Mouse (Mus musculus) hindbrain, embryonic 14.5 days (tissue): ENCODE data around the gene Apbb2. TPM values are rescaled to one million over a fixed set of nuclear protein-coding genes. Genes with fewer than 3 reads are reported as not detected.

Experiments
- ATAC-seq: fragments of 200-750 bp; cut with Nextera tagmentation; 2 replicates; pipeline ENCODE4 v1.8.0; 2017; ENCODE audit warnings: moderate number of reproducible peaks, mild to moderate bottlenecking, moderate TSS enrichment, moderate library complexity; ENCODE audit not compliant: low FRiP score
- DNase-seq: peaks from one replicate; pipeline ENCODE4 v3.0.0-alpha.2; 2015; ENCODE audit warnings: low spot score
- H3K27ac ChIP-seq: fragments of 300-500 bp; sonication (generic); 2 replicates; pipeline ENCODE4 v1.5.1; 2014; ENCODE audit warnings: mild to moderate bottlenecking, moderate library complexity
- H3K27me3 ChIP-seq: fragments of 300-500 bp; sonication (generic); 2 replicates; pipeline ENCODE4 v1.6.1; 2014; ENCODE audit warnings: mild to moderate bottlenecking, low read length, mixed read lengths; ENCODE audit not compliant: control insufficient read depth, insufficient read depth
- H3K36me3 ChIP-seq: fragments of 300-500 bp; sonication (generic); replicated peaks from 2 replicates; pipeline ENCODE4 v1.6.1; 2014; ENCODE audit not compliant: control insufficient read depth, insufficient read depth
- H3K4me1 ChIP-seq: fragments of 300-500 bp; sonication (generic); replicated peaks from 2 replicates; pipeline ENCODE4 v1.6.1; 2014; ENCODE audit warnings: antibody characterized with exemption, low read length, mixed read lengths; ENCODE audit not compliant: control insufficient read depth, insufficient read depth
- H3K4me2 ChIP-seq: fragments of 300-500 bp; sonication (generic); replicated peaks from 2 replicates; pipeline ENCODE4 v1.6.1; 2014; ENCODE audit warnings: mild to moderate bottlenecking, moderate library complexity
- H3K4me3 ChIP-seq: fragments of 300-500 bp; sonication (generic); replicated peaks from 2 replicates; pipeline ENCODE4 v1.5.1; 2014; ENCODE audit warnings: mild to moderate bottlenecking, low read length
- H3K9ac ChIP-seq: fragments of 300-500 bp; sonication (generic); 2 replicates; pipeline ENCODE4 v1.6.1; 2014
- H3K9me3 ChIP-seq: fragments of 300-500 bp; sonication (generic); 2 replicates; pipeline ENCODE4 v1.6.1; 2016; ENCODE audit warnings: low read length; ENCODE audit not compliant: control insufficient read depth
- WGBS: fragments of 180-500 bp; shearing (Covaris S2); extraction: QIAGEN DNeasy Blood & Tissue Kit; methylation state at CpG from one replicate; pipeline ENCODE4 v1.1.7; 2014; 5-methylcytosine and 5-hydroxymethylcytosine counted together
- polyA plus RNA-seq: library from polyadenylated mRNA; unstranded; fragments of >200 nt; fragmentation: Nextera tagmentation; extraction: Ambion mirVana; gene quantifications from 2 replicates; pipeline ENCODE4 v1.2.1, GENCODE M21; 2014

The Apbb2 gene
- polyA plus RNA-seq, 1 experiment from 2014 or later, result 113 TPM

- H3K9me3 ChIP-seq, result no peaks in the 10 kb centered on the region
- DNase-seq (no peak), ATAC-seq (peak; percentile 55; the same call in 1 of the 2 replicates)
- no peak overlapping the region for H3K27ac ChIP-seq
- no peak overlapping the region for H3K4me2 ChIP-seq
- H3K4me3 ChIP-seq, result no peak overlapping the region
- H3K4me1 ChIP-seq, result peaks cover 8% of the 10 kb centered on the region; the same call in 1 of the 2 replicates
- no peaks in the 10 kb centered on the region for H3K36me3 ChIP-seq
- WGBS, result 56% methylated on average over 9 of the region's 9 CpGs
- no peaks in the 10 kb centered on the region for H3K27me3 ChIP-seq
- no peak overlapping the region for H3K9ac ChIP-seq
Measured at GRCm38 (mm10) chr5:66569141-66569801, 49.3 kb downstream of the Apbb2 start.

GRCm38 (mm10) chr5:66568002-66568401 is 50.6 kb downstream of the Apbb2 start:
- H3K4me1 ChIP-seq, result peaks cover 8% of the 10 kb centered on the region; the same call in 1 of the 2 replicates
- H3K4me3 ChIP-seq, result no peak overlapping the region
- H3K27ac ChIP-seq, result no peak overlapping the region
- H3K27me3 ChIP-seq, result no peaks in the 10 kb centered on the region
- H3K9ac ChIP-seq, result no peak overlapping the region
- H3K9me3 ChIP-seq, result no peaks in the 10 kb centered on the region
- no peaks in the 10 kb centered on the region for H3K36me3 ChIP-seq
- WGBS, result 65% methylated on average over 5 of the region's 5 CpGs
- ATAC-seq (no peak), DNase-seq (no peak)
- H3K4me2 ChIP-seq, result no peak overlapping the region

GRCm38 (mm10) chr5:66567424-66567823 is 51.2 kb downstream of the Apbb2 start:
- no peaks in the 10 kb centered on the region for H3K36me3 ChIP-seq
- H3K9me3 ChIP-seq, result no peaks in the 10 kb centered on the region
- DNase-seq, result no peak
- no peak overlapping the region for H3K9ac ChIP-seq
- H3K27ac ChIP-seq, result no peak overlapping the region
- H3K27me3 ChIP-seq, result no peaks in the 10 kb centered on the region
- no peak overlapping the region for H3K4me2 ChIP-seq
- H3K4me1 ChIP-seq, result peaks cover 8% of the 10 kb centered on the region; the same call in 1 of the 2 replicates
- 95% methylated on average over 6 of the region's 6 CpGs for WGBS
- ATAC-seq, result no peak
- no peak overlapping the region for H3K4me3 ChIP-seq

GRCm38 (mm10) chr5:66559591-66560175 is 58.9 kb downstream of the Apbb2 start:
- Histone ChIP-seq H3K4me2 (no peak overlapping the region), H3K9me3 (no peaks in the 10 kb centered on the region), H3K27me3 (no peaks in the 10 kb centered on the region), H3K27ac (peak overlapping the region; percentile 23; the same call in 1 of the 2 replicates), H3K9ac (0 out of 2 replicates have a peak overlapping the region, but pooled peaks have one; percentile 16), H3K4me1 (peaks cover 9% of the 10 kb centered on the region; the same call in 1 of the 2 replicates), H3K36me3 (no peaks in the 10 kb centered on the region), H3K4me3 (no peak overlapping the region)
- WGBS, result 60% methylated on average over 8 of the region's 8 CpGs
- no peak for ATAC-seq
- DNase-seq, result no peak

- no peak overlapping the region for H3K9ac ChIP-seq
- no peaks in the 10 kb centered on the region for H3K36me3 ChIP-seq
- peaks cover 14% of the 10 kb centered on the region; the same call in 1 of the 2 replicates for H3K4me1 ChIP-seq
- no peak for ATAC-seq
- H3K4me2 ChIP-seq, result no peak overlapping the region
- WGBS, result 93% methylated on average over 7 of the region's 7 CpGs
- no peaks in the 10 kb centered on the region for H3K27me3 ChIP-seq
- DNase-seq, result no peak
- H3K27ac ChIP-seq, result no peak overlapping the region
- H3K9me3 ChIP-seq, result no peaks in the 10 kb centered on the region
- H3K4me3 ChIP-seq, result no peak overlapping the region
Measured at GRCm38 (mm10) chr5:66558094-66558493, 60.5 kb downstream of the Apbb2 start.

GRCm38 (mm10) chr5:66553933-66554332 is 64.7 kb downstream of the Apbb2 start:
- DNase-seq (no peak), ATAC-seq (0 out of 2 replicates have a peak, but pooled peaks have one; percentile 46)
- no peak overlapping the region for H3K27ac ChIP-seq
- no peaks in the 10 kb centered on the region for H3K27me3 ChIP-seq
- H3K36me3 ChIP-seq, result no peaks in the 10 kb centered on the region
- no peaks in the 10 kb centered on the region for H3K9me3 ChIP-seq
- H3K9ac ChIP-seq, result no peak overlapping the region
- no peak overlapping the region for H3K4me3 ChIP-seq
- peaks cover 8% of the 10 kb centered on the region; the same call in 1 of the 2 replicates for H3K4me1 ChIP-seq
- H3K4me2 ChIP-seq, result no peak overlapping the region

GRCm38 (mm10) chr5:66552246-66552645 is 66.3 kb downstream of the Apbb2 start:
- Histone ChIP-seq H3K9me3 (no peaks in the 10 kb centered on the region; the same call in 1 of the 2 replicates), H3K4me3 (no peak overlapping the region), H3K9ac (no peak overlapping the region), H3K27ac (no peak overlapping the region), H3K27me3 (no peaks in the 10 kb centered on the region), H3K4me1 (peaks cover 8% of the 10 kb centered on the region; the same call in 1 of the 2 replicates), H3K36me3 (no peaks in the 10 kb centered on the region), H3K4me2 (no peak overlapping the region)
- DNase-seq (no peak), ATAC-seq (no peak)
- WGBS, result 73% methylated on average over 9 of the region's 9 CpGs

- Histone ChIP-seq H3K9ac (no peak overlapping the region), H3K36me3 (no peaks in the 10 kb centered on the region), H3K4me2 (no peak overlapping the region), H3K27me3 (no peaks in the 10 kb centered on the region), H3K27ac (no peak overlapping the region), H3K9me3 (no peaks in the 10 kb centered on the region; the same call in 1 of the 2 replicates), H3K4me1 (peaks cover 22% of the 10 kb centered on the region), H3K4me3 (no peak overlapping the region)
- 89% methylated on average over 5 of the region's 5 CpGs for WGBS
- no peak for DNase-seq
- no peak for ATAC-seq
Measured at GRCm38 (mm10) chr5:66550292-66550691, 68.3 kb downstream of the Apbb2 start.

- H3K4me3 ChIP-seq, result no peak overlapping the region
- H3K9me3 ChIP-seq, result no peaks in the 10 kb centered on the region; the same call in 1 of the 2 replicates
- WGBS, result 83% methylated on average over 1 of the region's 1 CpGs
- H3K27me3 ChIP-seq, result no peaks in the 10 kb centered on the region
- no peak for ATAC-seq
- no peaks in the 10 kb centered on the region for H3K36me3 ChIP-seq
- H3K4me2 ChIP-seq, result no peak overlapping the region
- no peak overlapping the region for H3K9ac ChIP-seq
- H3K27ac ChIP-seq, result no peak overlapping the region
- peaks cover 26% of the 10 kb centered on the region for H3K4me1 ChIP-seq
- DNase-seq, result no peak
Measured at GRCm38 (mm10) chr5:66549691-66550090, 68.9 kb downstream of the Apbb2 start.
